Mouse (Mus musculus) embryonic facial prominence, embryonic 10.5 days (tissue): ENCODE results near the gene Gm43552. TPM values are rescaled to one million over a fixed set of nuclear protein-coding genes. Genes with fewer than 3 reads are reported as not detected.

ENCODE experiments used
- DNase-seq: peaks from one replicate; pipeline ENCODE4 v3.0.0-alpha.2; 2017; ENCODE audit warnings: low spot score
- H3K27ac ChIP-seq: fragments of 300-500 bp; sonication (generic); replicated peaks from 2 replicates; pipeline ENCODE4 v1.5.1; 2016; ENCODE audit warnings: mild to moderate bottlenecking
- H3K27me3 ChIP-seq: fragments of 300-500 bp; sonication (generic); replicated peaks from 2 replicates; pipeline ENCODE4 v1.6.1; 2016; ENCODE audit warnings: low read depth, mild to moderate bottlenecking; ENCODE audit not compliant: poor library complexity, severe bottlenecking
- H3K36me3 ChIP-seq: fragments of 300-500 bp; sonication (generic); replicated peaks from 2 replicates; pipeline ENCODE4 v1.6.1; 2016; ENCODE audit warnings: mild to moderate bottlenecking, moderate library complexity
- H3K4me1 ChIP-seq: fragments of 300-500 bp; sonication (generic); 2 replicates; pipeline ENCODE4 v1.6.1; 2016
- H3K4me3 ChIP-seq: fragments of 300-500 bp; sonication (generic); 2 replicates; pipeline ENCODE4 v1.5.1; 2016; ENCODE audit warnings: mild to moderate bottlenecking, moderate library complexity
- H3K9me3 ChIP-seq: fragments of 300-500 bp; sonication (generic); 2 replicates; pipeline ENCODE4 v1.6.1; 2016; ENCODE audit warnings: mild to moderate bottlenecking
- WGBS: fragments of 180-500 bp; shearing (Covaris S2); methylation state at CpG from one replicate; pipeline ENCODE4 v1.1.7; 2016; 5-methylcytosine and 5-hydroxymethylcytosine counted together
- polyA plus RNA-seq: library from polyadenylated mRNA; unstranded; fragments of >200 nt; fragmentation: Nextera tagmentation; extraction: Ambion mirVana; gene quantifications from 2 replicates; pipeline ENCODE4 v1.2.1, GENCODE M21; 2016

Gene Gm43552
- polyA plus RNA-seq, 1 experiment from 2014 or later = not detected

DNA sequence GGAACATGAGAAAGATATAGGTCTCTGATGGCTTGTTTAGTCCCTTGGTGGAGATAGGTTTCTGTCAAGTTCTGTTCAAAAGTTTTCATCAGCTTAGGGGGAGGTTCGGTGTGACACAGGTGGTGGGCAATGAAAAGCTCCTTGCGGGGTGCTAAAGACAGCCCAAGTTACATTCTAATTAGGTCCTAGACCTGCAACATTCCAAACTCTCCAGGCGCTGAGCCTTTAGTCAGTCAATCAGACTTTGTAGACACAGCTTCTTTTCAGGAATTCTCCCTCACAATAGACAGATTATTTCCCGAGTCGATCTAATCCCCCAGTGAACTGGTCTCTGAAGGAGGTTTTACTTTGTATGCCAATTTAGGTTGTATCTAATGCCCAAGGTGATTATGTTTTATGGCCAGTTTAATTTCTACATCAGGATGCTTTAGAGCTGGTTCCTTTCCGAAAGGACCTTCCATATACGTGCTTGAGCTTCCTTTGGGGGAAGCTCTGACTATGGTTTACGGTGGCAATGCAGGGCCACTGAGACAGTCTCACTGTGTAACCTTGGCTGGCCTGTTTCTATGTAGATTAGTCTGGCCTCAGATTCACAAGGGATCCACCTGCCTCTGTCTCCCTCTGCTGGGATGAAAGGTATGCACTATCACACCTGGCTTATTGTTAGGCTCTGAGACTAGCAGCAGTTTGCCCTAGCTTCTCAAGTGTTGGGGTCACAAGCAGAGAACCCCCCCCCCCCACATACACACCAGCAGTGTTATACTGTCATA lies 33.2 kb upstream of the Gm43552 start:
- Histone ChIP-seq H3K4me3 (no peak overlapping the region), H3K27me3 (no peaks in the 10 kb centered on the region), H3K36me3 (no peaks in the 10 kb centered on the region), H3K27ac (no peak overlapping the region), H3K4me1 (peaks cover 5% of the 10 kb centered on the region), H3K9me3 (no peaks in the 10 kb centered on the region)
- 6% methylated on average over 8 of the region's 8 CpGs for WGBS
- no peak for DNase-seq

DNA sequence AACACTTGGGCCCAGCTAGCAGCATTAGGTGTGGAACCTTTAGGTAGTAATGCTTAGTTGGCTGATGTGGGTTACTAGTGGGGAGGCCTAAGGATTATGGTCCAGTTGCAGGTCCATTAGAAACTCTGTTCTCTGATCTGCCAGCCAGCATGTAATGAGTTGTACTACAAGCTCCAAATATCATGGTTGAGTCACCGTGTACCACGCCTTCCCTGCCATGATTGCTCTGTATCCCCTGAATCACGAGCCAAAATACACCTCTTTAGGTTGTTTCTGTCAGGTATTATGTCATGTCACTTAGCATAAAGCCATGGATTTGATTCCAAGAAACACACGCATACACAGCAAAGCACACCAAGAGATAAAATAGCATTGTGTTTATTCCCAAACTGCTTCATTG lies 32.2 kb upstream of the Gm43552 start:
- DNase-seq = no peak

GRCm38 (mm10) chr5:65521803-65522202 lies 29.2 kb upstream of the Gm43552 start:
- DNase-seq = no peak
- H3K36me3 ChIP-seq = no peaks in the 10 kb centered on the region
- H3K9me3 ChIP-seq = no peaks in the 10 kb centered on the region
- no peak overlapping the region for H3K27ac ChIP-seq
- no peak overlapping the region for H3K4me3 ChIP-seq
- WGBS = 77% methylated on average over 1 of the region's 1 CpGs
- H3K4me1 ChIP-seq = peaks cover 5% of the 10 kb centered on the region
- no peaks in the 10 kb centered on the region for H3K27me3 ChIP-seq

More for the DNA sequence above, 32.2 kb upstream of the Gm43552 start:
- H3K9me3 ChIP-seq = no peaks in the 10 kb centered on the region
- WGBS = 75% methylated on average over 4 of the region's 4 CpGs
- no peak overlapping the region for H3K4me3 ChIP-seq
- peaks cover 5% of the 10 kb centered on the region for H3K4me1 ChIP-seq
- no peak overlapping the region for H3K27ac ChIP-seq
- H3K36me3 ChIP-seq = no peaks in the 10 kb centered on the region
- H3K27me3 ChIP-seq = no peaks in the 10 kb centered on the region

- H3K4me3 ChIP-seq = no peak overlapping the region
- peaks cover 12% of the 10 kb centered on the region for H3K4me1 ChIP-seq
- no peak for DNase-seq
- no peaks in the 10 kb centered on the region for H3K36me3 ChIP-seq
- no peaks in the 10 kb centered on the region for H3K9me3 ChIP-seq
- H3K27me3 ChIP-seq = no peaks in the 10 kb centered on the region
- H3K27ac ChIP-seq = no peak overlapping the region
- WGBS = 62% methylated on average over 5 of the region's 5 CpGs
Observed at GRCm38 (mm10) chr5:65514635-65515278, 22.1 kb upstream of the Gm43552 start.

GRCm38 (mm10) chr5:65513506-65513905 lies 20.9 kb upstream of the Gm43552 start:
- WGBS = 72% methylated on average over 3 of the region's 3 CpGs
- Histone ChIP-seq H3K27me3 (no peaks in the 10 kb centered on the region), H3K4me1 (peaks cover 12% of the 10 kb centered on the region), H3K36me3 (no peaks in the 10 kb centered on the region), H3K4me3 (no peak overlapping the region), H3K27ac (no peak overlapping the region), H3K9me3 (no peaks in the 10 kb centered on the region)
- DNase-seq = no peak

DNA sequence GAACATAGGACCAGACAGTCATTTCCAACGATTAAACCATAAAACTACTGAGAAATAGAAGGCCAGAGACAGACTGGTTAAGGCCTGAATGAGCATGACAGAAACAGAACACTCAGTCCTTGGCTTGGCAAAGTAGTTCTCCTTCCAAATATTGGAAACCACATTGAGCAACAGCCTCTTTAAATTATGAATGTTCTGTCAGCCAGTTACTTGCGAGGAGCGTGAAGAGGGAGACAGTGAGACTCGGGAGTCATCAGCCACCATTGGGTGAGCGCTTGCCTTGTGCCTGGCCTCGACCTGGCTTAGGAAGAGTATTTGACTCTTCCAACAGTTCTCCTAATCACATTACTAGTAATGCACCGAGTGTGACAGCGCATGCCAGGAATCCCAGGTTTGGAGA lies 15.8 kb upstream of the Gm43552 start:
- no peak overlapping the region for H3K4me3 ChIP-seq
- no peaks in the 10 kb centered on the region for H3K27me3 ChIP-seq
- H3K9me3 ChIP-seq = no peaks in the 10 kb centered on the region
- H3K27ac ChIP-seq = no peak overlapping the region
- DNase-seq = no peak
- H3K4me1 ChIP-seq = peaks cover 5% of the 10 kb centered on the region
- WGBS = 86% methylated on average over 8 of the region's 8 CpGs
- H3K36me3 ChIP-seq = no peaks in the 10 kb centered on the region

GRCm38 (mm10) chr5:65505786-65506185 lies 13.2 kb upstream of the Gm43552 start:
- H3K4me1 ChIP-seq = 0 out of 2 replicates have a peak, but pooled peaks cover 3% of the 10 kb centered on the region
- DNase-seq = peak; percentile 58

DNA sequence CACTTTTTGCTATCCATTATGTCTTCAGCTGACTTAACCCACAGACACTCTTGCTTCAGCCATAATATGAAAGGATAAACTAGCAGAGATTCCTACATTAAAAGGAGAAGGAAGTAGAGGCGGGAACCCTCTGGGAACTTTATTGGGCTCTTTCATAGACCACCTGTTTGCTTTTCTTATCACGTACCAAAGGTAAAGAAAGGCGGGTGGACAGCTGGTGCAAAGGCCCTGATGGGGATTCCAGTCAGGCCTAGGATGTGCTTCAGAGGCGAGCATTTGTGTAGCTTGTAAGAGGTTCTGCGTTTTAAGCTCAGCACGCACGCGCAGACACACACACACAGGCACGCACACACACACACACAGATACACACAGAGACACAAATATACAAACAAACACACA lies 8.8 kb upstream of the Gm43552 start:
- no peaks in the 10 kb centered on the region for H3K36me3 ChIP-seq
- no peaks in the 10 kb centered on the region for H3K27me3 ChIP-seq
- 93% methylated on average over 9 of the region's 9 CpGs for WGBS
- no peaks in the 10 kb centered on the region for H3K9me3 ChIP-seq
- no peak overlapping the region for H3K4me3 ChIP-seq
- DNase-seq = no peak
- no peak overlapping the region for H3K27ac ChIP-seq
- H3K4me1 ChIP-seq = 0 out of 2 replicates have a peak, but pooled peaks cover 3% of the 10 kb centered on the region

More at GRCm38 (mm10) chr5:65505786-65506185, 13.2 kb upstream of the Gm43552 start:
- H3K4me3 ChIP-seq = peak overlapping the region; percentile 29
- 10% methylated on average over 8 of the region's 8 CpGs for WGBS
- H3K27me3 ChIP-seq = no peaks in the 10 kb centered on the region
- H3K27ac ChIP-seq = no peak overlapping the region
- no peaks in the 10 kb centered on the region for H3K9me3 ChIP-seq
- H3K36me3 ChIP-seq = no peaks in the 10 kb centered on the region

DNA sequence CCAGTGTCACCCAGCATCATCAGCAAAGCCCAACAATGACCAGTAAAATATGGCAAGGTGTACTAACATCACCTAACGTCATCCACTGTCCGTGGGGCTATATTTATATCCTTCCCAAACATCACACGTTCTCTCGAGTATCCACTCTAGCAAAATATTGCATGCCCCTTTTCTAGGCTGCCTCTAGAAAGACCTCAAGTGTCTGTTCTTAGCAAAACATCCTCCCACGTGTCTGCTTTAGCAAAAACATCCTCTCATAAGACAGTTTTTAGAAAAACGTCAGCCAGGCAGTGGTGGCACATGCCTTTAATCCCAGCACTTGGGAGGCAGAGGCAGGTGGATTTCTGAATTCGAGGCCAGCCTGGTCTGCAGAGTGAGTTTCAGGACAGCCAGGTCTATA lies 7.6 kb upstream of the Gm43552 start:
- Histone ChIP-seq H3K27ac (no peak overlapping the region), H3K36me3 (no peaks in the 10 kb centered on the region), H3K27me3 (no peaks in the 10 kb centered on the region), H3K4me1 (no peaks in the 10 kb centered on the region), H3K9me3 (no peaks in the 10 kb centered on the region), H3K4me3 (no peak overlapping the region)
- 86% methylated on average over 7 of the region's 7 CpGs for WGBS
- DNase-seq = no peak

GRCm38 (mm10) chr5:65491767-65492715 lies 592 bp downstream of the Gm43552 start:
- Histone ChIP-seq H3K4me1 (peaks cover 20% of the 10 kb centered on the region), H3K36me3 (no peaks in the 10 kb centered on the region; the same call in 1 of the 2 replicates), H3K27me3 (peaks cover 8% of the 10 kb centered on the region; the same call in 1 of the 2 replicates), H3K4me3 (peak overlapping the region; percentile 86), H3K9me3 (no peaks in the 10 kb centered on the region), H3K27ac (peak overlapping the region; percentile 91)
- WGBS = under 1% methylated on average over 57 of the region's 57 CpGs
- peak; percentile 79 for DNase-seq

GRCm38 (mm10) chr5:65489830-65490229 lies 2.8 kb downstream of the Gm43552 start:
- no peak overlapping the region for H3K27ac ChIP-seq
- H3K9me3 ChIP-seq = no peaks in the 10 kb centered on the region
- H3K27me3 ChIP-seq = peaks cover 8% of the 10 kb centered on the region; the same call in 1 of the 2 replicates
- peaks cover 25% of the 10 kb centered on the region for H3K4me1 ChIP-seq
- no peak for DNase-seq
- H3K4me3 ChIP-seq = no peak overlapping the region
- H3K36me3 ChIP-seq = no peaks in the 10 kb centered on the region; the same call in 1 of the 2 replicates
- 85% methylated on average over 4 of the region's 4 CpGs for WGBS

DNA sequence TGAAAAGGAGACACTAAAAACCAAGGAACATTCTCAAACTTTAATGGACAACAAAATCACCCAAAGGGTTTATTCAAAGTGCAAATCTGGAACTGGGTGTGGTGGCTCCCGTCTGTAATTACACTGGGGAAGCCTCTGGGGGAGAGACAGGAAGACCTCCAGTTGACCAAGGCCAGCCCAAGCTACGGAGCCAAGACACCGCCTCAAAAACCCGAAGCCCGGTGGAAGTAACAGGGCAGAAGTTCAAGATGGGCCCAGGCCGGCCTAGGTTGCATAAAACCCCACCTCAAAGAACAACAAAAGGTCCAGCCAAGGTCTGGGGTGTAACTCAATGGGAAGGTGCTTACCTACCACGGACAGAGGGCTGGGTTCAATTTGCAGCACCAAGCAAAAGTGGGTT lies 3.9 kb downstream of the Gm43552 start:
- H3K27ac ChIP-seq = no peak overlapping the region
- H3K9me3 ChIP-seq = no peaks in the 10 kb centered on the region
- peaks cover 25% of the 10 kb centered on the region for H3K4me1 ChIP-seq
- WGBS = 87% methylated on average over 7 of the region's 7 CpGs
- H3K4me3 ChIP-seq = no peak overlapping the region
- H3K36me3 ChIP-seq = no peaks in the 10 kb centered on the region; the same call in 1 of the 2 replicates
- peaks cover 8% of the 10 kb centered on the region; the same call in 1 of the 2 replicates for H3K27me3 ChIP-seq
- DNase-seq = no peak
